Mouse (Mus musculus) forebrain, embryonic 10.5 days (tissue): ENCODE measurements at regions not wholly inside any gene's neighbourhood (a gene's known extent, or its start where the extent isn't known, plus 50 kb on each side); places are given as distances from the start of the nearest gene placed in this dataset.

Experiments used
- DNase-seq: peaks from one replicate; pipeline ENCODE4 v3.0.0-alpha.2; 2017; ENCODE audit warnings: low spot score; ENCODE audit errors: extremely low spot score
- H3K27ac ChIP-seq: fragments of 300-500 bp; sonication (generic); 2 replicates; pipeline ENCODE4 v1.5.1; 2016; ENCODE audit warnings: mild to moderate bottlenecking
- H3K27me3 ChIP-seq: fragments of 300-500 bp; sonication (generic); 2 replicates; pipeline ENCODE4 v1.6.1; 2016; ENCODE audit warnings: mild to moderate bottlenecking; ENCODE audit not compliant: poor library complexity, severe bottlenecking
- H3K36me3 ChIP-seq: fragments of 300-500 bp; sonication (generic); replicated peaks from 2 replicates; pipeline ENCODE4 v1.6.1; 2016; ENCODE audit warnings: mild to moderate bottlenecking, moderate library complexity
- H3K4me1 ChIP-seq: fragments of 300-500 bp; sonication (generic); 2 replicates; pipeline ENCODE4 v1.6.1; 2016
- H3K4me3 ChIP-seq: fragments of 300-500 bp; sonication (generic); 2 replicates; pipeline ENCODE4 v1.5.1; 2016; ENCODE audit warnings: mild to moderate bottlenecking, moderate library complexity
- H3K9me3 ChIP-seq: fragments of 300-500 bp; sonication (generic); 2 replicates; pipeline ENCODE4 v1.6.1; 2016; ENCODE audit warnings: mild to moderate bottlenecking, moderate library complexity
- WGBS: fragments of 180-500 bp; shearing (Covaris S2); methylation state at CpG from one replicate; pipeline ENCODE4 v1.1.7; 2016; 5-methylcytosine and 5-hydroxymethylcytosine counted together

DNA sequence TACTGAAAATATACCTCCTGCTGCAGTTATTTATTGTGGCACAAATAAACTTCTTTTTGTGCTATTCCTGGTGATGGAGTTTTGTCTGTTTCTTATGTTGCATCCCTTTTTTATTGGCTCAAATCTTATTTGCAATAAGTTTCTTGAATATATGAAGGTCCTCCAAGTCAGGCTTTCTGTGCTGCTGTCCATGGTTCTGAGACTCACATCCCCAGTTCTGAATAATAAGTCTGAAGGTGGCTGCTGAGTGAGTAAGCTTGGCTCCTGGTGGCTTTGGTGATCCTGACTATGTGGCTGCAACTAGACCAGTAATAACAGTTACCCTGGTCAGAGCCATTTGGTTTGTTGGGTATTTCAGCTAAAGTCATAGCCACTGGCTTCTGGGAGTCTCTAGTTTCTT is 433.6 kb upstream of the Nova1 start:
- Histone ChIP-seq H3K27me3 (no peaks in the 10 kb centered on the region), H3K9me3 (no peaks in the 10 kb centered on the region), H3K27ac (no peak overlapping the region), H3K4me1 (no peaks in the 10 kb centered on the region), H3K36me3 (no peaks in the 10 kb centered on the region), H3K4me3 (no peak overlapping the region)
- DNase-seq: no peak

DNA sequence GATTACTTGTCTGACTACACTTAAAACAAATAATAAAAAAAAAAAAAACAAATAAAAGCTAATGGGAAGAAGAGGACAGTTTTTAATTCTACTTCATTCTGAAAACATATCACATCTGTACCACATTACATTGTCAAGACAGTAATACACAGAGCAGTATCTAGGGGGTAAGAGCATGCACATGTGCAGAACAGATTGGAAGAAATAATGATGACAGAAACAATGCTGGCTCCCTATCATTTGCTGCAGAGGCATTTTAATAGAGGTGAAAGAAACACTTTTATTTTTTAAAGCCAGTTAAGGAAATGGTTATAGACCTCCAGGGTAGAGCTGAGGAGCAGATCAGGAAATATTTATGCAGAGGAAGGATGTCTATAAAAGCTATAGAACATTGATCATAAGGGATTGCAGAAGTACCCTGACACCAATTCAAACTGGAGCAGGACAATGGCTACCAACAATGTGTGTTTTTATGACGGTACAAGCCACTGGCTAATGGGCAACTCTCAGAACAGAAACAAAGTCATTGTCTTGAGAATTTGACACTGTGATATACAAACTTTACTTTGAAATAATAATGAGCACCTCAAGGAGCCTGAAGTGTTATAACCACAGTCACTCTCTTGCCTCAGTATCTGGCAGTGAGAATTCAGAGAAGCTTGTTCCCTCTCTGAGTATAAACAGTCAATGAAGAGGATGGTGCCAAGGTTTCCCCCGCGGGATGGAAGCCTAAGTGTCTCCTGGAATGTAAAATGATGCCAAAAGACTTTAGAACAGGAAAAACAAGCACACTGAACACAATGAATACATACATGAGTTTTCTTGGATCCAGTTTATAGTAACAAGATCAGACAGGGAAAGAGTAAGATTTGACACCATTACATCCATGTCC is 425.1 kb upstream of the Nova1 start:
- Histone ChIP-seq H3K36me3 (no peaks in the 10 kb centered on the region), H3K4me3 (no peak overlapping the region)
- 83% methylated on average over 3 of the region's 3 CpGs for WGBS

DNA sequence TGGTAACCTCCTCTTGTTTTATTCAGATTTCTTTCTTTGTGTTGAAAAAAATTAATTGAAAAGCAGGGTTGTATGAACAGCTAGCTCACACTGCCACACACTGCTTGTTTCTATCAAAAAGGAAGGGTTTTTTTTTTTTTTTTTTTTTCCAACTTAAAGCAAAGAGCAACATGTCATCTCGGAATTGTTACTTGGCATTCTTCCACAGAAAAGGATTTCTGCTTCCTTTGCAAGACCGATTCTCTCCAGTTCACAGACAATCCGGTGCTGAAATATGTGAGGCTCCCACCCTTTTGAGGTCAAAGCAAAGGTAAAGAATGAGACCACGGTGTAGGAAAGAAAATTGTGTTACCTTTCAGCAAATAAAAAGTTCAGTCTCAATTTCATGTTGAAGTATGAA is 401.3 kb upstream of the Nova1 start:
- Histone ChIP-seq H3K27ac (no peak overlapping the region), H3K4me1 (no peaks in the 10 kb centered on the region), H3K27me3 (no peaks in the 10 kb centered on the region), H3K4me3 (no peak overlapping the region), H3K9me3 (no peaks in the 10 kb centered on the region), H3K36me3 (no peaks in the 10 kb centered on the region)
- WGBS: 78% methylated on average over 4 of the region's 4 CpGs
- DNase-seq: no peak

More for the DNA sequence above, 425.1 kb upstream of the Nova1 start:
- no peak overlapping the region for H3K27ac ChIP-seq
- no peaks in the 10 kb centered on the region for H3K27me3 ChIP-seq
- no peak for DNase-seq
- H3K9me3 ChIP-seq: no peaks in the 10 kb centered on the region
- no peaks in the 10 kb centered on the region for H3K4me1 ChIP-seq

DNA sequence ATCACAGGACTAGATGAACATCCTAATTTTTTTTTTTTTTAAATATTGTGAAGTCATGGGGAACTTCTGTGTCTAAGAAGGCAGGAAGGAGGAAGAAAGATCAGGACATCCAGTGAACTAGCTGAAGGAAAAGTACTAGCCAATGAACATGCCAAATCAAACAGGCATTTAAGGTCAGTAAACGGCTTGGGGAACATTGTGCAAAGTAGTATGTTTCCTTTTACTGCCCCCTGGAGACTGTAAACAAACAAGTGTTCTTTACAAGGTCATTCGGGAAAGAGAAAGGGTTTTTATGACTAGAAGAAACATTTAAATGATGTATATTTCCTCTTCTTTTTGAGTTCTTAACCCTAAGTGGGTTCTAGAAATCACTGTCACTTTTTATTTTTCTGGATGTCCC is 400.6 kb upstream of the Nova1 start:
- WGBS: 72% methylated on average over 2 of the region's 2 CpGs

DNA sequence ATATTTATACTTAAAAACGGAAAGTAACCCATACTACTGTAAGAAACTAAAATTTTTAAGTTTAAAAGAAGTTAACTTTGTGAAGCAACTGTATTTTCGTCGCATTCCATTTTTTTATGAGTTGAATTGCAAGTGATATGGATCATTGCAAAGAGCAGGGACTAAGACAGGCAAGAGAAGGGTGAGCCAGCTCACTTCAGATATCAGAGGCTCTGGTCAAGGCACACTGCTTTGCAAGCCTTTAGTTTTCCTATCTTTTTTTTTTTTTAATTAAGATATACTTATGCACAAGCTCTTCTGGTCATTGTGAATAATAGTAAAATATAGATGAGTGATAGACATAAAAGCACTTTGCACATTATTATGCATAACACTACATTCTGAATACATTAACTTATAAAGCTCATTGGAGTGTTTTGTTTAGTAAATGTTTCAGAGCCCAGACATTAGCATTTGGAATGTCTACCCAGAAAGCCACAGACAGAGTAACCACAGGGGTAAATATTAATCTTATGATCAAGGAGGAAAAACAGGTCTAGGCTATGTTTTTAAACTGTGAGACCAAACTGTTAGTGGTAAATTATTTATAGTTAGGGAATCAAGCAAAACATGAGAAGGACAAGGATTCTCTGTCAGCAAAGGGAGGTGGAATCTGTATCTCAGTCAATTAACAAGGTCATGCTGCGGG is 392.8 kb upstream of the Nova1 start:
- Histone ChIP-seq H3K4me1 (no peaks in the 10 kb centered on the region), H3K36me3 (no peaks in the 10 kb centered on the region), H3K27me3 (no peaks in the 10 kb centered on the region), H3K4me3 (no peak overlapping the region), H3K27ac (no peak overlapping the region), H3K9me3 (no peaks in the 10 kb centered on the region)
- WGBS: 86% methylated on average over 4 of the region's 4 CpGs
- no peak for DNase-seq

More for the DNA sequence above, 400.6 kb upstream of the Nova1 start:
- DNase-seq: no peak
- no peaks in the 10 kb centered on the region for H3K4me1 ChIP-seq
- H3K9me3 ChIP-seq: no peaks in the 10 kb centered on the region
- no peak overlapping the region for H3K27ac ChIP-seq
- H3K36me3 ChIP-seq: no peaks in the 10 kb centered on the region
- no peaks in the 10 kb centered on the region for H3K27me3 ChIP-seq
- no peak overlapping the region for H3K4me3 ChIP-seq

DNA sequence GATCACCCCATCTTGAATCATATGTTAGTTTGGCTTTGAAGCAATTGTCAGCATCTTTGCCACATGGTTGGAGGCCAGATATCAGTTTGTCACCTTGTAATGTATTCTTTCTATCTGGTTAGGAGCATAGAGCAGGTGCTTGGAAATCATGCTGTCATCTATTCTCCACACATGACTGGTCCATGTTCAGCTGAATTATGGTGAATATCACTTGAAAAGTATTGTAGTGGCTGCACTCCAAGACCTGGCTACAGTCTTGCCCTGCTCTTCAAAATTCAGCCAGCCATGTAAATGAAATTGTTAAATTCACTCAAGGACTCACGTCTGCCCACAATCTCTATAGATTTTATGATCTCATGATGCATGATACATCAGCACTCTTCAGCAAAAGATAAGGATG is 384.2 kb upstream of the Nova1 start:
- Histone ChIP-seq H3K4me3 (no peak overlapping the region), H3K36me3 (no peaks in the 10 kb centered on the region), H3K27me3 (no peaks in the 10 kb centered on the region), H3K9me3 (no peaks in the 10 kb centered on the region), H3K27ac (no peak overlapping the region), H3K4me1 (no peaks in the 10 kb centered on the region)
- no peak for DNase-seq
- WGBS: 88% methylated on average over 1 of the region's 1 CpGs

DNA sequence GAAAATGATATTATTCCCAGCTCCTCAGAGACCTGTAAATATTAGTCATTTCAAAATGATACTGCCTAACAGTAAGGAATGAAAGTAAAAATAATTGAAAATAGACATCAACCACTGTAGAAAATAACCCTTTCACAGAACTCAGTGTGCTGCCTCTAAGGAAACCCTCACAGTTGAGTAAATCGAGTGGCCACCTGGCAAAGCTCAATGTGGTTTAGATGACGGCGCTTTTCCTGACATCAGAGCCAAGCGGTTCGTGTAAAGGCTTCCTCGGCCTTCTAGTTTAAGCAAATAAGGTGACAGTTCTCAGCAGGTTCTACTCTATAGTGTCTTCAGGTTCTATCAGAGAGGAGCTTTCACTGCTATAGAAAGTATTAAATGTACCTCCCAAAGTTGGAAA is 379.9 kb upstream of the Nova1 start:
- no peak overlapping the region for H3K27ac ChIP-seq
- DNase-seq: no peak
- H3K4me1 ChIP-seq: no peaks in the 10 kb centered on the region
- no peaks in the 10 kb centered on the region for H3K9me3 ChIP-seq
- no peaks in the 10 kb centered on the region for H3K27me3 ChIP-seq
- no peaks in the 10 kb centered on the region for H3K36me3 ChIP-seq
- no peak overlapping the region for H3K4me3 ChIP-seq
- 88% methylated on average over 6 of the region's 6 CpGs for WGBS

DNA sequence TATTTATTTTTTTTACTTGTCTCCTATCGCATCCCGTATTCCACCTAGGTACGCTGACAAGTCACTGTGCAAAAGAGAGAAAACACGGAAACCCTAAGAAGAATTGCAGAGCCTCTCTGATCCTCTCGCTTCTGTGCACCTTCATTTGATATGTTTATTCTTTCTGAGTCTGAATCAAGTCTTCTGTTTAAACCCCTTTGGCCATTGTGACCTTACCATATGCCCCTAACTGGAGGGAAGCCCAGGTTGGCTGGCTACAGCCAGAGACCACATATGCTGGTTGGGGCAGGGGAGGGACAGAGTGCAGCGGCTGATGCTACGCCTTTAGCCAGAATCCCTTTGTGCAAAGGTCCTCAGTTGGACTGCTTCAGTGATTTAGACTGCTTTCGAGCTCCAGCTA is 346.0 kb upstream of the Nova1 start:
- Histone ChIP-seq H3K4me3 (peak overlapping the region; percentile 34), H3K4me1 (peaks cover 28% of the 10 kb centered on the region), H3K36me3 (no peaks in the 10 kb centered on the region), H3K9me3 (no peaks in the 10 kb centered on the region), H3K27ac (0 out of 2 replicates have a peak overlapping the region, but pooled peaks have one; percentile 11), H3K27me3 (peaks cover 9% of the 10 kb centered on the region; the same call in 1 of the 2 replicates)
- no peak for DNase-seq
- WGBS: 47% methylated on average over 8 of the region's 8 CpGs

DNA sequence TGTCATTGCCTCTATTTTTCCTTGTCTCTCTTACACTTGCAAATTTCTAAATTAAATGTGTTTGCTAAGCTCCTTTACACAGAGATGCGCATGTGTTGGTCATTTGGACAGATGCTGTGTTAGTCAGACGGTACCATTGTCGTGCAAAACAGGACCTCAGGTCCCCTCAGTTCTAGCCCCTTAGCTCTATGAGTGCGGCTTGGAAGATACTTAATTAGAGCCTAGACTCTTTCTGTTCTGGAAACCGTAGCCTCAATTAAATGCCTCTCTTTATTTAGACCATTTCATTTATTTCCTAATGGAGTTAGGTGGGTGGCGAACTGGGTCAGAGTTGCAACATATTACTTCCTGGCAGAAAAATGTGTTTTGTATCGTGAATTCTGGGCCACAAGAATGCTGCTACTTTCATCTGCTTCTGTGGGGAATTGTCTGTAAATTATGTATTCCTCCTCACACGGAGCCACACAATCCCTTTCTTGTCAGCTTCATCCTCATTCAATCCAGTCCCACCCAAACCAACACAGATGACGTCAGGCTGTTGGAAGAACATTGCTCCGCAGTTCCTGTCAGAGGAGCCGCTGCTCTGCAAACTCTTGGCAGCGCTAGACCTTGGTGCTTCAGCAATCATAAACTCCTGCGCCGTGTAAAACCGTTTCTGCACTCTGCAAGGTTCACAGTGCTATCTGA is 345.4 kb upstream of the Nova1 start:
- 31% methylated on average over 15 of the region's 15 CpGs for WGBS

DNA sequence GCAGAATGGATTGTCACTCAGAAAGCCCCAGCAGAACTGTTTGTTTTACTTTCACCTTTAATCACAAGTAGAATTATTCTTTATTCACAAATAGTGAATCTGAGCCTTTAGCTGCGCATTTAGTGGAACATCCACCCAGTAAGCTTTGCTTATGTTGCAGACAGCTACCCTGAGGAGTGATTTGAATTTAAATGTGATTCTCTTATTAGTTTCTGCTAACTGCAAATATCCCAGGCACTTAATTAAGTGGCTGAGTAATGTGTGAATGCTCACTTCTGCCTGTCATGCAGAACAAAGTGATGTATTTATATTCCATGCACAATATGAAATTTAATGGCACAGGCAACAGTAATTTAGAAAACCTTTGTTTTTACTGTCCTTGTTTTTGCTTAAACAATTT is 344.4 kb upstream of the Nova1 start:
- no peaks in the 10 kb centered on the region for H3K9me3 ChIP-seq
- H3K4me1 ChIP-seq: peaks cover 28% of the 10 kb centered on the region
- WGBS: 35% methylated on average over 1 of the region's 1 CpGs
- DNase-seq: no peak
- no peaks in the 10 kb centered on the region for H3K36me3 ChIP-seq
- peaks cover 9% of the 10 kb centered on the region; the same call in 1 of the 2 replicates for H3K27me3 ChIP-seq
- H3K27ac ChIP-seq: no peak overlapping the region
- H3K4me3 ChIP-seq: no peak overlapping the region

More for the DNA sequence above, 345.4 kb upstream of the Nova1 start:
- no peak for DNase-seq
- H3K27me3 ChIP-seq: peaks cover 9% of the 10 kb centered on the region; the same call in 1 of the 2 replicates
- no peaks in the 10 kb centered on the region for H3K9me3 ChIP-seq
- H3K4me1 ChIP-seq: peaks cover 28% of the 10 kb centered on the region
- H3K36me3 ChIP-seq: no peaks in the 10 kb centered on the region
- H3K4me3 ChIP-seq: peak overlapping the region; percentile 34
- H3K27ac ChIP-seq: no peak overlapping the region

DNA sequence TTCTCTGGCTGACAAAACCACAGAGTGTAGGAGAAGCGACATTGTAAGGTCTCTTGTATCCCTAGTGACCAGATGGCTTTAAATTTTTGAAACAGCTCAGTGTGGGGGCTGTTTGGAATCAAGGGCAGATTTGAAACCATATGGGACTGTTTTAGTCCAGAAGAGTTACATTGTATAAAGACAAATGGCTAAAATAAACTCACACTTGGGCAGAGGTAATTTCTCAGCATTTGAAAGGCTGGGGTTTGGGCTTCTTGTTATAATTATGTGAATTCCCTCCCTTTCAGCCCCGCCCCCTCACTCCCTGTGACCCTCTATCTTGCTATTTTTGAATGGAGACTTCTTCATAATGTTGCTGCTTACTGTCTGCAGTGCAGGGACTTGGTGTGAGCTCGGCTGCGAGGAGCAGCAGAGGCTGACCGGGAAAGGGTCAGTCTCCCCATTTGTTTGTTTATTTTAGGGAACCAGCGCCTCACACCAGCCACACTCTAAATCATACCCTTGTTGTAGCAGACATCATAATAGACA is 344.0 kb upstream of the Nova1 start:
- Histone ChIP-seq H3K27ac (no peak overlapping the region), H3K4me1 (peaks cover 28% of the 10 kb centered on the region), H3K4me3 (no peak overlapping the region), H3K27me3 (peaks cover 9% of the 10 kb centered on the region; the same call in 1 of the 2 replicates), H3K9me3 (no peaks in the 10 kb centered on the region), H3K36me3 (no peaks in the 10 kb centered on the region)
- WGBS: 28% methylated on average over 6 of the region's 6 CpGs
- no peak for DNase-seq

DNA sequence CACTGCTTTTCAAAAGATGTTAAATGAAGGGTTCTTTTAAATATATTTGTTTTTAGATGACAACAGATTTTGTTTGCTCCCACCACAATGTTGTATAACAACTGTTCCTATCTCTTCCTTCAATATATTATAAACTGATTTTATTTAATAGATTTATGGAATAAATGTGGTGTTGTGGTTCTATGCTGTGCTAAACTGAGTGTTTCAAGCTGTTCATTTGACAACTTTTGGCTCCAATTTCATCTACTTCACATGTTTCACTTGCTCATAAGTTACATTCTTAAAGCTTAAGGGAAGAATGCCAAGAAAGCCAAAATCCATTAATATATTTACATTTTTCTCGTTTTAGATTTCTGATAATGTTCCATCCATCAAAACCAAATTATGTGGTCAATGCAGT is 341.9 kb upstream of the Nova1 start:
- DNase-seq: no peak
- H3K27me3 ChIP-seq: peaks cover 9% of the 10 kb centered on the region; the same call in 1 of the 2 replicates
- no peak overlapping the region for H3K27ac ChIP-seq
- peaks cover 28% of the 10 kb centered on the region for H3K4me1 ChIP-seq
- WGBS: 91% methylated on average over 1 of the region's 1 CpGs
- no peaks in the 10 kb centered on the region for H3K9me3 ChIP-seq
- no peak overlapping the region for H3K4me3 ChIP-seq
- H3K36me3 ChIP-seq: no peaks in the 10 kb centered on the region
